In genomic region chr7:27480506-27480905, GRCm38 (mm10) we compare ENCODE assay signal across 10 mouse cellular contexts. TPM values are rescaled to one million over a fixed set of nuclear protein-coding genes. Genes with fewer than 3 reads are reported as not detected.
DNase-seq lines count a peak whose midpoint lies in the region; ATAC-seq and TF ChIP-seq lines count a peak whose summit lies in the region.
"Had no signal": no experiment of that assay in that cellular context is flagged by ENCODE, and none has a peak within 500 bp of the region (broad histone marks: within the 10 kb centered on the region; RNA-seq: fewer than 3 reads in every experiment).

No protein-coding gene starts in this region.

- no peak for TF ChIP-seq CTCF in liver, postnatal 0 days (IDR thresholded peaks at IDR 0.05; ENCODE audit: low read depth)

- H3K27me3 ChIP-seq in forebrain, embryonic 10.5 days (ENCODE audit: poor library complexity, severe bottlenecking) = peaks cover 3% of the 10 kb centered on the region; the same call in 1 of the 2 replicates
- H3K27me3 ChIP-seq in forebrain, embryonic 13.5 days = no peaks in the 10 kb centered on the region
- H3K27me3 ChIP-seq in kidney, embryonic 15.5 days = no peaks in the 10 kb centered on the region
- H3K27me3 ChIP-seq in intestine, embryonic 14.5 days (replicated peaks; ENCODE audit: control insufficient read depth, insufficient read depth, low read length) = no peaks in the 10 kb centered on the region
- H3K27me3 ChIP-seq in liver, postnatal 0 days (ENCODE audit: insufficient read depth, low read length) = no peaks in the 10 kb centered on the region

- no peak for DNase-seq in forebrain, embryonic 10.5 days (ENCODE audit: extremely low spot score, low spot score)
- DNase-seq in kidney, postnatal 14 days = no peak
- no peak for DNase-seq in intestine, embryonic 14.5 days (ENCODE audit: low spot score)
- no peak for DNase-seq in liver, postnatal 0 days
- no peak for DNase-seq in retina, postnatal 1 day
- DNase-seq in adrenal gland, adult 8-10 months = no peak
- DNase-seq: B cell, adult 2 months; cerebellum, adult 9-10 months had no signal

- 68% methylated on average over 3 of the region's 3 CpGs for WGBS in forebrain, embryonic 10.5 days
- WGBS in forebrain, embryonic 13.5 days = 62% methylated on average over 3 of the region's 3 CpGs
- WGBS in kidney, embryonic 15.5 days = 86% methylated on average over 3 of the region's 3 CpGs
- WGBS in intestine, embryonic 14.5 days = 71% methylated on average over 3 of the region's 3 CpGs
- WGBS in liver, postnatal 0 days (ENCODE audit: insufficient replicate concordance) = 55% methylated on average over 3 of the region's 3 CpGs

- H3K4me2 ChIP-seq in forebrain, embryonic 13.5 days = no peak overlapping the region
- H3K4me2 ChIP-seq in kidney, embryonic 15.5 days = peak overlapping the region; percentile 58
- H3K4me2 ChIP-seq in intestine, embryonic 14.5 days (ENCODE audit: low read length) = peak overlapping the region; percentile 56
- H3K4me2 ChIP-seq in liver, postnatal 0 days (ENCODE audit: low read depth, low read length) = peak overlapping the region; percentile 78

- no peaks in the 10 kb centered on the region for H3K9me3 ChIP-seq in forebrain, embryonic 10.5 days
- H3K9me3 ChIP-seq in forebrain, embryonic 13.5 days (replicated peaks) = no peaks in the 10 kb centered on the region
- H3K9me3 ChIP-seq in kidney, embryonic 15.5 days (replicated peaks) = no peaks in the 10 kb centered on the region
- H3K9me3 ChIP-seq in intestine, embryonic 14.5 days (ENCODE audit: control insufficient read depth, low read length) = no peaks in the 10 kb centered on the region
- H3K9me3 ChIP-seq in liver, postnatal 0 days (ENCODE audit: low read length) = no peaks in the 10 kb centered on the region

- peak overlapping the region; percentile 85 for H3K27ac ChIP-seq in forebrain, embryonic 10.5 days
- H3K27ac ChIP-seq in forebrain, embryonic 13.5 days = no peak overlapping the region
- peak overlapping the region; percentile 89 for H3K27ac ChIP-seq in kidney, embryonic 15.5 days
- H3K27ac ChIP-seq in intestine, embryonic 14.5 days (ENCODE audit: low read depth) = peak overlapping the region; percentile 54
- H3K27ac ChIP-seq in liver, postnatal 0 days (ENCODE audit: low read depth) = peak overlapping the region; percentile 91

- no peak for TF ChIP-seq EP300 in liver, postnatal 0 days (IDR thresholded peaks at IDR 0.05; ENCODE audit: low read depth)

- H3K4me1 ChIP-seq in forebrain, embryonic 10.5 days = peaks cover 22% of the 10 kb centered on the region
- H3K4me1 ChIP-seq in forebrain, embryonic 13.5 days = peaks cover 10% of the 10 kb centered on the region
- H3K4me1 ChIP-seq in kidney, embryonic 15.5 days = peaks cover 49% of the 10 kb centered on the region
- peaks cover 5% of the 10 kb centered on the region for H3K4me1 ChIP-seq in intestine, embryonic 14.5 days (replicated peaks; ENCODE audit: control insufficient read depth, insufficient read depth, low read length)
- H3K4me1 ChIP-seq in liver, postnatal 0 days (ENCODE audit: insufficient read depth) = peaks cover 51% of the 10 kb centered on the region

- H3K36me3 ChIP-seq in forebrain, embryonic 10.5 days (replicated peaks) = peaks cover 25% of the 10 kb centered on the region
- peaks cover 17% of the 10 kb centered on the region for H3K36me3 ChIP-seq in forebrain, embryonic 13.5 days (ENCODE audit: poor library complexity, severe bottlenecking)
- H3K36me3 ChIP-seq in kidney, embryonic 15.5 days = peaks cover 33% of the 10 kb centered on the region
- peaks cover 22% of the 10 kb centered on the region for H3K36me3 ChIP-seq in intestine, embryonic 14.5 days (ENCODE audit: control insufficient read depth, insufficient read depth, low read length)
- H3K36me3 ChIP-seq in liver, postnatal 0 days (replicated peaks; ENCODE audit: insufficient read depth, low read length) = peaks cover 21% of the 10 kb centered on the region

- H3K9ac ChIP-seq in forebrain, embryonic 13.5 days = no peak overlapping the region
- H3K9ac ChIP-seq in kidney, embryonic 15.5 days = no peak overlapping the region
- H3K9ac ChIP-seq in intestine, embryonic 14.5 days (ENCODE audit: low read length) = no peak overlapping the region
- H3K9ac ChIP-seq in liver, postnatal 0 days (replicated peaks) = peak overlapping the region; percentile 66; the same call in 1 of the 2 replicates

- no peak for ATAC-seq in forebrain, embryonic 13.5 days
- ATAC-seq in kidney, embryonic 15.5 days (replicated peaks; ENCODE audit: low FRiP score) = no peak
- no peak for ATAC-seq in intestine, embryonic 14.5 days (replicated peaks; ENCODE audit: low FRiP score, low TSS enrichment, low read depth)
- ATAC-seq in liver, postnatal 0 days = no peak

- H3K4me3 ChIP-seq in forebrain, embryonic 10.5 days = peak overlapping the region; percentile 49; the same call in 1 of the 2 replicates
- no peak overlapping the region for H3K4me3 ChIP-seq in forebrain, embryonic 13.5 days
- H3K4me3 ChIP-seq in kidney, embryonic 15.5 days (replicated peaks) = peak overlapping the region; percentile 36
- peak overlapping the region; percentile 27; the same call in 1 of the 2 replicates for H3K4me3 ChIP-seq in intestine, embryonic 14.5 days (ENCODE audit: low read depth, low read length)
- peak overlapping the region; percentile 50 for H3K4me3 ChIP-seq in liver, postnatal 0 days (ENCODE audit: low read depth, low read length)

RNA-seq across cellular contexts. Expression of gene Sertad1, which starts 6.2 kb away (rescaled TPM):
- polyA plus RNA-seq in forebrain, embryonic 10.5 days (2016; fragmentation: Nextera tagmentation; extraction: Ambion mirVana) = 17.7 and 18.6 TPM in 2 replicates
- 8.5 and 8.7 TPM in 2 replicates for polyA plus RNA-seq in forebrain, embryonic 13.5 days (2015; fragmentation: Nextera tagmentation; extraction: Ambion mirVana)
- 40.5 and 41.0 TPM in 2 replicates for polyA plus RNA-seq in kidney, embryonic 15.5 days (2015; fragmentation: Nextera tagmentation; extraction: Ambion mirVana)
- 33.9 and 38.4 TPM in 2 replicates for polyA plus RNA-seq in intestine, embryonic 14.5 days (2014; fragmentation: Nextera tagmentation; extraction: Ambion mirVana)
- polyA plus RNA-seq in liver, postnatal 0 days (2015; fragmentation: Nextera tagmentation; extraction: Ambion mirVana) = 18.3 and 18.5 TPM in 2 replicates
- 10 to 100 TPM; 20.2 to 37.1 (median 23.9) TPM for total RNA-seq in adrenal gland, adult 8-10 months (2022)

RNA-seq across cellular contexts. Expression of gene Sertad3, which starts 6.9 kb away (rescaled TPM):
- polyA plus RNA-seq in forebrain, embryonic 10.5 days (2016; fragmentation: Nextera tagmentation; extraction: Ambion mirVana) = 21.7 and 24.8 TPM in 2 replicates
- 18.8 and 19.2 TPM in 2 replicates for polyA plus RNA-seq in forebrain, embryonic 13.5 days (2015; fragmentation: Nextera tagmentation; extraction: Ambion mirVana)
- 30.3 and 32.0 TPM in 2 replicates for polyA plus RNA-seq in kidney, embryonic 15.5 days (2015; fragmentation: Nextera tagmentation; extraction: Ambion mirVana)
- polyA plus RNA-seq in intestine, embryonic 14.5 days (2014; fragmentation: Nextera tagmentation; extraction: Ambion mirVana) = 25.2 and 29.0 TPM in 2 replicates
- polyA plus RNA-seq in liver, postnatal 0 days (2015; fragmentation: Nextera tagmentation; extraction: Ambion mirVana) = 16.2 and 17.0 TPM in 2 replicates
- 10 to 100 TPM; 12.6 to 19.4 (median 14.8) TPM for total RNA-seq in adrenal gland, adult 8-10 months (2022)

RNA-seq across cellular contexts. Expression of gene Prx, which starts 18.6 kb away (rescaled TPM):
- 3.1 TPM in 2 replicates for polyA plus RNA-seq in forebrain, embryonic 10.5 days (2016; fragmentation: Nextera tagmentation; extraction: Ambion mirVana)
- polyA plus RNA-seq in forebrain, embryonic 13.5 days (2015; fragmentation: Nextera tagmentation; extraction: Ambion mirVana) = 1.5 and 1.8 TPM in 2 replicates
- 4.0 and 4.8 TPM in 2 replicates for polyA plus RNA-seq in kidney, embryonic 15.5 days (2015; fragmentation: Nextera tagmentation; extraction: Ambion mirVana)
- 1.5 and 1.6 TPM in 2 replicates for polyA plus RNA-seq in intestine, embryonic 14.5 days (2014; fragmentation: Nextera tagmentation; extraction: Ambion mirVana)
- polyA plus RNA-seq in liver, postnatal 0 days (2015; fragmentation: Nextera tagmentation; extraction: Ambion mirVana) = 0.25 and 0.28 TPM in 2 replicates
- 1 to 10 TPM; 2.6 to 4.7 (median 3.3) TPM for total RNA-seq in adrenal gland, adult 8-10 months (2022)

RNA-seq across cellular contexts. Expression of gene Blvrb, which starts 32.7 kb away (rescaled TPM):
- 34.8 and 45.5 TPM in 2 replicates for polyA plus RNA-seq in forebrain, embryonic 10.5 days (2016; fragmentation: Nextera tagmentation; extraction: Ambion mirVana)
- 16.8 and 17.3 TPM in 2 replicates for polyA plus RNA-seq in forebrain, embryonic 13.5 days (2015; fragmentation: Nextera tagmentation; extraction: Ambion mirVana)
- polyA plus RNA-seq in kidney, embryonic 15.5 days (2015; fragmentation: Nextera tagmentation; extraction: Ambion mirVana) = 44.5 and 57.4 TPM in 2 replicates
- polyA plus RNA-seq in intestine, embryonic 14.5 days (2014; fragmentation: Nextera tagmentation; extraction: Ambion mirVana) = 52.3 and 54.0 TPM in 2 replicates
- 372 and 407 TPM in 2 replicates for polyA plus RNA-seq in liver, postnatal 0 days (2015; fragmentation: Nextera tagmentation; extraction: Ambion mirVana)
- 10 to 100 TPM; 33.7 to 49.5 (median 44.8) TPM for total RNA-seq in adrenal gland, adult 8-10 months (2022)

RNA-seq across cellular contexts. Expression of gene Sptbn4, which starts 33.0 kb away (rescaled TPM):
- 0.20 and 0.37 TPM in 2 replicates for polyA plus RNA-seq in forebrain, embryonic 10.5 days (2016; fragmentation: Nextera tagmentation; extraction: Ambion mirVana)
- polyA plus RNA-seq in forebrain, embryonic 13.5 days (2015; fragmentation: Nextera tagmentation; extraction: Ambion mirVana) = 0.43 and 0.71 TPM in 2 replicates
- 0.27 and 0.39 TPM in 2 replicates for polyA plus RNA-seq in kidney, embryonic 15.5 days (2015; fragmentation: Nextera tagmentation; extraction: Ambion mirVana)
- polyA plus RNA-seq in intestine, embryonic 14.5 days (2014; fragmentation: Nextera tagmentation; extraction: Ambion mirVana) = 0.34 and 0.48 TPM in 2 replicates
- 0.02 and 0.18 TPM in 2 replicates for polyA plus RNA-seq in liver, postnatal 0 days (2015; fragmentation: Nextera tagmentation; extraction: Ambion mirVana)
- 1 to 10 TPM; 3.0 to 8.0 (median 4.9) TPM for total RNA-seq in adrenal gland, adult 8-10 months (2022)
